Mouse (Mus musculus): ENCODE results near the gene Ciao2a. TPM values are rescaled to one million over a fixed set of nuclear protein-coding genes. Genes with fewer than 3 reads are reported as not detected.

Ciao2a gene
- polyA plus RNA-seq, 1 experiment: 37.4 TPM

- H3K4me3 ChIP-seq (ENCODE audit: low read depth, low read length): no peak overlapping the region
- TF ChIP-seq EP300 (IDR thresholded peaks at IDR 0.05; ENCODE audit: insufficient read depth, low read depth, low read length): no peak
- H3K36me3 ChIP-seq (ENCODE audit: control insufficient read depth, insufficient read depth, low read length, poor library complexity, severe bottlenecking): no peaks in the 10 kb centered on the region
- H3K9me3 ChIP-seq (replicated peaks; ENCODE audit: control insufficient read depth, insufficient read depth, low read length, poor library complexity, severe bottlenecking): no peaks in the 10 kb centered on the region
- no peaks in the 10 kb centered on the region for H3K27me3 ChIP-seq (ENCODE audit: control insufficient read depth, insufficient read depth, low read length, poor library complexity, severe bottlenecking)
- no peaks in the 10 kb centered on the region for H3K4me1 ChIP-seq (ENCODE audit: control insufficient read depth, insufficient read depth, low read length)
- H3K9ac ChIP-seq (ENCODE audit: low read depth, poor library complexity, severe bottlenecking): no peak overlapping the region
- H3K27ac ChIP-seq (ENCODE audit: insufficient read depth, low read length): no peak overlapping the region
These were observed 55.6 kb downstream of the Ciao2a start for GRCm38 (mm10) chr9:66181826-66182678.

DNA sequence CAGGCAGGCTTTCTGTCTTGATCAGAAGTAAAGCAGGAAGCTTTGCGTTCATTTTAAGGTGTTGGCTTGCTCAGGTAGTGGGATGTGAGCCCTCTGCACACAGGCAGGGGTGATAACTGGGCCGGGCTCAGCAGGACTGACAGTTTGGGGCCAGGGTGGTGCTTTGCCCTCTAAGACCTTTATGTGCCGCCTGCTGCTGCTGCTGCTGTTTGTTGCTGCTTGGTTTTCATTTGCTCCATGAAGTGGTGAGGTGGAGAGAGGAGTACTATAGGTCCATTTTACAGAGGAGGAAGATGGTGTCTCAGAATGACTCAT lies 56.2 kb downstream of the Ciao2a start:
- no peaks in the 10 kb centered on the region for H3K27me3 ChIP-seq (ENCODE audit: control insufficient read depth, insufficient read depth, low read length, poor library complexity, severe bottlenecking)
- no peak overlapping the region for H3K27ac ChIP-seq (ENCODE audit: insufficient read depth, low read length)
- TF ChIP-seq CTCF (IDR thresholded peaks at IDR 0.05; ENCODE audit: low read depth, low read length): no peak
- no peak for TF ChIP-seq EP300 (IDR thresholded peaks at IDR 0.05; ENCODE audit: insufficient read depth, low read depth, low read length)
- no peak for TF ChIP-seq POLR2A (IDR thresholded peaks at IDR 0.05; ENCODE audit: insufficient read depth, low read length)
- no peaks in the 10 kb centered on the region for H3K36me3 ChIP-seq (ENCODE audit: control insufficient read depth, insufficient read depth, low read length, poor library complexity, severe bottlenecking)
- H3K4me3 ChIP-seq (ENCODE audit: low read depth, low read length): no peak overlapping the region
- H3K9ac ChIP-seq (ENCODE audit: low read depth, poor library complexity, severe bottlenecking): no peak overlapping the region
- H3K4me1 ChIP-seq (ENCODE audit: control insufficient read depth, insufficient read depth, low read length): no peaks in the 10 kb centered on the region
- no peaks in the 10 kb centered on the region for H3K9me3 ChIP-seq (replicated peaks; ENCODE audit: control insufficient read depth, insufficient read depth, low read length, poor library complexity, severe bottlenecking)

DNA sequence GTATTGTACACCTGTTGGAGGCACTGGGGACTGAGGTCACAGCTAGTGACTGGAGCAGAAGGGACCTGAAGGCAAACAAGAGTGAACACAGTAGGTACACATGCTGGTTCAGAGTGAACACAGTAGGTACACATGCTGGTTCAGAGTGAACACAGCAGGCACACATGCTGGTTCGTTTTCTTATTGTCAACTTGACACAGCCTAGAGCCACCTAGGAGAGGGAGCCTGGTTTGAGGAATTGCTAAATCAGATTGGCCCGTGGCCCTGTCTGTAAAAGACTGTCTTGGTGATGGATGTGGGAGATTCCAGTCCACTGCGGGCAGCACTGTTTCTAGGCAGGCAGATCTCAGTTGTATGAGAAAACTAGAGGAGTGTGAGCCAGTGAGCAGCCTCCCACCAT lies 56.6 kb downstream of the Ciao2a start:
- TF ChIP-seq EP300 (IDR thresholded peaks at IDR 0.05; ENCODE audit: insufficient read depth, low read depth, low read length) (no peak), POLR2A (IDR thresholded peaks at IDR 0.05; ENCODE audit: insufficient read depth, low read length) (no peak), CTCF (IDR thresholded peaks at IDR 0.05; ENCODE audit: low read depth, low read length) (no peak)
- Histone ChIP-seq H3K27ac (ENCODE audit: insufficient read depth, low read length) (no peak overlapping the region), H3K9ac (ENCODE audit: low read depth, poor library complexity, severe bottlenecking) (no peak overlapping the region), H3K4me1 (ENCODE audit: control insufficient read depth, insufficient read depth, low read length) (no peaks in the 10 kb centered on the region), H3K36me3 (ENCODE audit: control insufficient read depth, insufficient read depth, low read length, poor library complexity, severe bottlenecking) (no peaks in the 10 kb centered on the region), H3K27me3 (ENCODE audit: control insufficient read depth, insufficient read depth, low read length, poor library complexity, severe bottlenecking) (no peaks in the 10 kb centered on the region), H3K9me3 (replicated peaks; ENCODE audit: control insufficient read depth, insufficient read depth, low read length, poor library complexity, severe bottlenecking) (no peaks in the 10 kb centered on the region), H3K4me3 (ENCODE audit: low read depth, low read length) (no peak overlapping the region)

DNA sequence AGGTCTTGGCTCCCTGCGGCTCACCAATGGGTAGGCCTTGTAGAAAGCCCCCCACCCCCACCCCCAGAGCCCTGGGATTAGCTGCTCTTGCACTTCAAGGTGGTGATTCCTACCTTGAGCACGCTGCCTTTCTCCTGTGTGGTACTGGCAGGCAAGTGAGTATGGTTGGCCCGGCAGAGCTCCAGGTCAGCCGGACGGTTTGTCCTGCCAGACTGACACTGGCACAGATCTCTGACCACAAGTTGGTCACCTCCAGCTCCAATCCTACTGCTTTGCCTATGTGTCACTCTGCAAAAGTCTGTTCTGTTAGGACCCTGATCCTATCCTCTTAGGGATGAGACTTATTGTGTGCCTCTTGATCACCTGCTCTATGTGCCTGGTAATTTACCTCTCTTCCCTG lies 58.2 kb downstream of the Ciao2a start:
- no peak overlapping the region for H3K27ac ChIP-seq (ENCODE audit: insufficient read depth, low read length)
- H3K4me1 ChIP-seq (ENCODE audit: control insufficient read depth, insufficient read depth, low read length): no peaks in the 10 kb centered on the region
- H3K27me3 ChIP-seq (ENCODE audit: control insufficient read depth, insufficient read depth, low read length, poor library complexity, severe bottlenecking): no peaks in the 10 kb centered on the region; the same call in 1 of the 2 replicates
- no peak overlapping the region for H3K9ac ChIP-seq (ENCODE audit: low read depth, poor library complexity, severe bottlenecking)
- no peaks in the 10 kb centered on the region for H3K9me3 ChIP-seq (replicated peaks; ENCODE audit: control insufficient read depth, insufficient read depth, low read length, poor library complexity, severe bottlenecking)
- no peak overlapping the region for H3K4me3 ChIP-seq (ENCODE audit: low read depth, low read length)
- H3K36me3 ChIP-seq (ENCODE audit: control insufficient read depth, insufficient read depth, low read length, poor library complexity, severe bottlenecking): no peaks in the 10 kb centered on the region
- TF ChIP-seq CTCF (IDR thresholded peaks at IDR 0.05; ENCODE audit: low read depth, low read length) (no peak), EP300 (IDR thresholded peaks at IDR 0.05; ENCODE audit: insufficient read depth, low read depth, low read length) (no peak), POLR2A (IDR thresholded peaks at IDR 0.05; ENCODE audit: insufficient read depth, low read length) (no peak)

GRCm38 (mm10) chr9:66186426-66186825 lies 60.0 kb downstream of the Ciao2a start:
- Histone ChIP-seq H3K27ac (ENCODE audit: insufficient read depth, low read length) (no peak overlapping the region), H3K9me3 (replicated peaks; ENCODE audit: control insufficient read depth, insufficient read depth, low read length, poor library complexity, severe bottlenecking) (no peaks in the 10 kb centered on the region), H3K27me3 (ENCODE audit: control insufficient read depth, insufficient read depth, low read length, poor library complexity, severe bottlenecking) (no peaks in the 10 kb centered on the region; the same call in 1 of the 2 replicates), H3K9ac (ENCODE audit: low read depth, poor library complexity, severe bottlenecking) (no peak overlapping the region), H3K36me3 (ENCODE audit: control insufficient read depth, insufficient read depth, low read length, poor library complexity, severe bottlenecking) (no peaks in the 10 kb centered on the region), H3K4me3 (ENCODE audit: low read depth, low read length) (no peak overlapping the region), H3K4me1 (ENCODE audit: control insufficient read depth, insufficient read depth, low read length) (no peaks in the 10 kb centered on the region)
- TF ChIP-seq CTCF (IDR thresholded peaks at IDR 0.05; ENCODE audit: low read depth, low read length) (no peak), EP300 (IDR thresholded peaks at IDR 0.05; ENCODE audit: insufficient read depth, low read depth, low read length) (no peak), POLR2A (IDR thresholded peaks at IDR 0.05; ENCODE audit: insufficient read depth, low read length) (no peak)

Other genes with a start within 250 kb of the Ciao2a start
- 73.7 and 76.4 TPM in 2 replicates for gene Pclaf, start 236.4 kb upstream of the Ciao2a start, polyA plus RNA-seq (2011; ENCODE audit: insufficient read depth, insufficient read length, low read depth, missing spikeins)
- gene Trip4, start 217.8 kb upstream of the Ciao2a start, polyA plus RNA-seq (2011; ENCODE audit: insufficient read depth, insufficient read length, low read depth, missing spikeins): 31.0 and 37.4 TPM in 2 replicates
- gene Csnk1g1, start 217.7 kb upstream of the Ciao2a start, polyA plus RNA-seq (2011; ENCODE audit: insufficient read depth, insufficient read length, low read depth, missing spikeins): 56.1 and 69.5 TPM in 2 replicates
- gene Ppib, start 66.4 kb upstream of the Ciao2a start, polyA plus RNA-seq (2011; ENCODE audit: insufficient read depth, insufficient read length, low read depth, missing spikeins): 287 and 289 TPM in 2 replicates
- 0.38 and 0.39 TPM in 2 replicates for gene Snx22, start 56.9 kb upstream of the Ciao2a start, polyA plus RNA-seq (2011; ENCODE audit: insufficient read depth, insufficient read length, low read depth, missing spikeins)
- gene Snx1, start within 50 bp of the Ciao2a start, polyA plus RNA-seq (2011; ENCODE audit: insufficient read depth, insufficient read length, low read depth, missing spikeins): 34.7 and 34.8 TPM in 2 replicates
- gene Dapk2, start 31.6 kb downstream of the Ciao2a start, polyA plus RNA-seq (2011; ENCODE audit: insufficient read depth, insufficient read length, low read depth, missing spikeins): 0.45 and 0.59 TPM in 2 replicates
- gene Herc1, start 223.8 kb downstream of the Ciao2a start, polyA plus RNA-seq (2011; ENCODE audit: insufficient read depth, insufficient read length, low read depth, missing spikeins): 39.9 and 47.2 TPM in 2 replicates

Measured in ES-Bruce4 (cell line).